Mouse (Mus musculus) MEL (cell line): ENCODE measurements around the gene Fbxw8. TPM values are rescaled to one million over a fixed set of nuclear protein-coding genes. Genes with fewer than 3 reads are reported as not detected.

Source experiments
- DNase-seq: peaks from one replicate; pipeline ENCODE4 v3.0.0; 2011; ENCODE audit warnings: low read depth, low spot score
- H3K27ac ChIP-seq: 2 replicates; pipeline ENCODE4 v1.5.1; 2012; ENCODE audit warnings: low read depth, mild to moderate bottlenecking, control low read depth, low read length, moderate library complexity; ENCODE audit not compliant: control insufficient read depth
- H3K27me3 ChIP-seq, 2 experiments: fragments of 150-350 bp in 1 of 2; sonication (generic) in 1 of 2; 2 replicates each; pipeline ENCODE4 v1.6.1; 2012; ENCODE audit warnings: low read length in 2 of 2, mild to moderate bottlenecking in 2 of 2, improper control_type of control experiment in 1 of 2, moderate library complexity in 1 of 2; ENCODE audit not compliant: insufficient read depth in 2 of 2, control insufficient read depth in 1 of 2
- H3K36me3 ChIP-seq, 2 experiments: 2 replicates each; pipeline ENCODE4 v1.6.1; 2012 to 2014; ENCODE audit warnings: low read length in 2 of 2, improper control_type of control experiment in 1 of 2, inconsistent platforms in 1 of 2, mild to moderate bottlenecking in 1 of 2; ENCODE audit not compliant: insufficient read depth in 2 of 2, control insufficient read depth in 1 of 2
- H3K4me1 ChIP-seq, 2 experiments: fragments of 150-350 bp in 1 of 2; sonication (generic) in 1 of 2; 2 replicates each; pipeline ENCODE4 v1.6.1; 2012; ENCODE audit warnings: low read length in 2 of 2, improper control_type of control experiment in 1 of 2, mild to moderate bottlenecking in 1 of 2; ENCODE audit not compliant: insufficient read depth in 2 of 2, control insufficient read depth in 1 of 2
- H3K4me3 ChIP-seq, 2 experiments: fragments of 150-350 bp in 1 of 2; sonication (generic) in 1 of 2; 2 replicates each; pipeline ENCODE4 v1.5.1; 2012; ENCODE audit warnings: low read depth in 2 of 2, low read length in 2 of 2, mild to moderate bottlenecking in 2 of 2, moderate library complexity in 2 of 2, control low read depth in 1 of 2, improper control_type of control experiment in 1 of 2; ENCODE audit not compliant: control insufficient read depth in 1 of 2, insufficient read depth in 1 of 2
- H3K79me2 ChIP-seq: 2 replicates; pipeline ENCODE4 v1.6.1; 2012; ENCODE audit warnings: mild to moderate bottlenecking, low read length, moderate library complexity; ENCODE audit not compliant: control insufficient read depth, poor library complexity, insufficient read depth
- H3K9ac ChIP-seq: 2 replicates; pipeline ENCODE4 v1.6.1; 2012; ENCODE audit warnings: low read depth, mild to moderate bottlenecking, control low read depth, low read length, moderate library complexity; ENCODE audit not compliant: control insufficient read depth, poor library complexity, severe bottlenecking
- H3K9me3 ChIP-seq: fragments of 150-350 bp; sonication (generic); replicated peaks from 2 replicates; pipeline ENCODE4 v1.6.1; 2012; ENCODE audit warnings: mild to moderate bottlenecking, low read length, improper control_type of control experiment, moderate library complexity; ENCODE audit not compliant: insufficient read depth
- BHLHE40 ChIP-seq: IDR thresholded peaks from 2 replicates; pipeline ENCODE4 v1.6.1; 2012; ENCODE audit warnings: low read depth, mild to moderate bottlenecking, inconsistent platforms, low read length, improper control_type of control experiment, borderline replicate concordance
- CHD2 ChIP-seq: IDR thresholded peaks from 2 replicates; pipeline ENCODE4 v1.6.1; 2011; ENCODE audit warnings: low read length, improper control_type of control experiment
- CTCF ChIP-seq, 3 experiments: IDR thresholded peaks in 2 of 3; conservative IDR thresholded peaks in 1 of 3; 2 replicates each; pipeline ENCODE4 v1.5.1; 2011 to 2012; ENCODE audit warnings: low read length in 3 of 3, low read depth in 2 of 3, mild to moderate bottlenecking in 2 of 3, improper control_type of control experiment in 1 of 3, inconsistent platforms in 1 of 3, mixed read lengths in 1 of 3, moderate library complexity in 1 of 3; ENCODE audit not compliant: control insufficient read depth in 1 of 3, insufficient read depth in 1 of 3, poor library complexity in 1 of 3, severe bottlenecking in 1 of 3
- E2F4 ChIP-seq: IDR thresholded peaks from 2 replicates; pipeline ENCODE4 v1.6.1; 2011; ENCODE audit warnings: low read depth, low read length, improper control_type of control experiment, borderline replicate concordance
- EP300 ChIP-seq, 2 experiments: IDR thresholded peaks; 2 replicates each; pipeline ENCODE4 v1.6.1; 2011; ENCODE audit warnings: improper control_type of control experiment in 2 of 2, low read length in 2 of 2, low read depth in 1 of 2, mild to moderate bottlenecking in 1 of 2
- ETS1 ChIP-seq: IDR thresholded peaks from 2 replicates; pipeline ENCODE4 v1.6.1; 2012; ENCODE audit warnings: low read depth, mild to moderate bottlenecking, inconsistent platforms, low read length, improper control_type of control experiment, moderate library complexity
- GABPA ChIP-seq: IDR thresholded peaks from 2 replicates; pipeline ENCODE4 v1.6.1; 2012; ENCODE audit warnings: low read depth, mild to moderate bottlenecking, inconsistent platforms, low read length, improper control_type of control experiment, moderate library complexity
- HCFC1 ChIP-seq: IDR thresholded peaks from 2 replicates; pipeline ENCODE4 v1.6.1; 2012; ENCODE audit warnings: low read depth, mild to moderate bottlenecking, inconsistent platforms, low read length, improper control_type of control experiment, moderate library complexity
- JUND ChIP-seq: IDR thresholded peaks from 2 replicates; pipeline ENCODE4 v1.6.1; 2011; ENCODE audit warnings: low read depth, mild to moderate bottlenecking, improper control_type of control experiment, low read length
- KAT2A ChIP-seq: conservative IDR thresholded peaks from 2 replicates; pipeline ENCODE4 v1.6.1; 2012; ENCODE audit warnings: low read depth, low read length, improper control_type of control experiment, inconsistent platforms
- MAFK ChIP-seq: IDR thresholded peaks from 2 replicates; pipeline ENCODE4 v1.6.1; 2011; ENCODE audit warnings: low read depth, mild to moderate bottlenecking, low read length, improper control_type of control experiment, borderline replicate concordance
- MAX ChIP-seq: IDR thresholded peaks from 2 replicates; pipeline ENCODE4 v1.6.1; 2011; ENCODE audit warnings: low read length, improper control_type of control experiment
- MAZ ChIP-seq: IDR thresholded peaks from 2 replicates; pipeline ENCODE4 v1.6.1; 2012; ENCODE audit warnings: low read depth, mild to moderate bottlenecking, inconsistent platforms, low read length, improper control_type of control experiment
- MXI1 ChIP-seq: IDR thresholded peaks from 2 replicates; pipeline ENCODE4 v1.6.1; 2011; ENCODE audit warnings: mild to moderate bottlenecking, low read depth, low read length, improper control_type of control experiment
- MYC ChIP-seq: IDR thresholded peaks from 2 replicates; pipeline ENCODE4 v1.6.1; 2011; ENCODE audit warnings: low read depth, mild to moderate bottlenecking, low read length, improper control_type of control experiment, moderate library complexity
- NELFE ChIP-seq: IDR thresholded peaks from 2 replicates; pipeline ENCODE4 v1.6.1; 2011; ENCODE audit warnings: low read depth, low read length, improper control_type of control experiment
- POLR2A ChIP-seq, 2 experiments: IDR thresholded peaks; 2 replicates each; pipeline ENCODE4 v1.6.1; 2011 to 2012; ENCODE audit warnings: low read length in 2 of 2, mild to moderate bottlenecking in 2 of 2, control low read depth in 1 of 2, improper control_type of control experiment in 1 of 2, low read depth in 1 of 2, moderate library complexity in 1 of 2; ENCODE audit not compliant: control insufficient read depth in 1 of 2, insufficient read depth in 1 of 2, poor library complexity in 1 of 2
- POLR2AphosphoS5 ChIP-seq: IDR thresholded peaks from 2 replicates; pipeline ENCODE4 v1.6.1; 2012; ENCODE audit warnings: low read depth, borderline replicate concordance, mild to moderate bottlenecking, inconsistent platforms, low read length, moderate library complexity, mixed read lengths
- RAD21 ChIP-seq: IDR thresholded peaks from 2 replicates; pipeline ENCODE4 v1.6.1; 2011; ENCODE audit warnings: mild to moderate bottlenecking, low read depth, low read length, improper control_type of control experiment
- RCOR1 ChIP-seq: IDR thresholded peaks from 2 replicates; pipeline ENCODE4 v1.6.1; 2012; ENCODE audit warnings: low read depth, mild to moderate bottlenecking, inconsistent platforms, low read length, improper control_type of control experiment
- SMC3 ChIP-seq: IDR thresholded peaks from 2 replicates; pipeline ENCODE4 v1.6.1; 2011; ENCODE audit warnings: low read depth, low read length, improper control_type of control experiment
- TBP ChIP-seq: IDR thresholded peaks from 2 replicates; pipeline ENCODE4 v1.8.0; 2011; ENCODE audit warnings: low read depth, low read length, improper control_type of control experiment
- UBTF ChIP-seq: IDR thresholded peaks from 2 replicates; pipeline ENCODE4 v1.6.1; 2012; ENCODE audit warnings: low read depth, mild to moderate bottlenecking, inconsistent platforms, low read length, improper control_type of control experiment, moderate library complexity, borderline replicate concordance; ENCODE audit not compliant: insufficient read depth
- USF1 ChIP-seq: IDR thresholded peaks from 2 replicates; pipeline ENCODE4 v1.6.1; 2014; ENCODE audit warnings: low read depth, mild to moderate bottlenecking, inconsistent platforms, low read length, improper control_type of control experiment, moderate library complexity
- ZMIZ1 ChIP-seq: IDR thresholded peaks from 2 replicates; pipeline ENCODE4 v1.6.1; 2012; ENCODE audit warnings: low read depth, mild to moderate bottlenecking, inconsistent platforms, low read length, improper control_type of control experiment, moderate library complexity
- ZNF384 ChIP-seq: IDR thresholded peaks from 2 replicates; pipeline ENCODE4 v1.6.1; 2012; ENCODE audit warnings: low read depth, mild to moderate bottlenecking, inconsistent platforms, low read length, improper control_type of control experiment
- polyA plus RNA-seq, 2 experiments: library from polyadenylated mRNA; stranded (reverse) in 1 of 2; unstranded in 1 of 2; fragments of >175 nt in 1 of 2; fragments of >200 nt in 1 of 2; gene quantifications; 2 replicates each; pipeline versions ENCODE4 v1.2.1 to v1.2.4; 2012; ENCODE audit warnings: low replicate concordance in 2 of 2, low read depth in 1 of 2; ENCODE audit not compliant: insufficient read length in 2 of 2, insufficient read depth in 1 of 2, missing spikeins in 1 of 2
- total RNA-seq: library from RNA; depleted of rRNA; stranded (reverse); fragments of 300-350 nt; gene quantifications from 2 replicates; pipeline ENCODE4 v1.2.3, GENCODE M21; 2012

Gene Fbxw8
- total and polyA plus RNA-seq, 3 experiments: 49.9 to 57.4 (median 52.5) TPM

GRCm38 (mm10) chr5:118171665-118172064 is 16.4 kb upstream of the Fbxw8 start:
- Histone ChIP-seq H3K79me2 (no peaks in the 10 kb centered on the region), H3K4me1 (no peaks in the 10 kb centered on the region), H3K4me3 (no peak overlapping the region), H3K9ac (no peak overlapping the region), H3K27me3 (no peaks in the 10 kb centered on the region), H3K36me3 (no peaks in the 10 kb centered on the region), H3K27ac (no peak overlapping the region), H3K9me3 (no peaks in the 10 kb centered on the region)
- TF ChIP-seq RAD21 (no peak), USF1 (no peak), RCOR1 (no peak), MAFK (no peak), POLR2A (IDR thresholded peaks at IDR 0.05; ENCODE audit: control insufficient read depth in 1 of 2, insufficient read depth in 1 of 2, low read depth in 1 of 2, low read length in 2 of 2, poor library complexity in 1 of 2) (no peak), MAZ (no peak), CHD2 (no peak), MAX (no peak), SMC3 (no peak), UBTF (no peak), ETS1 (no peak), POLR2AphosphoS5 (no peak), MYC (no peak), TBP (no peak), ZNF384 (no peak), NELFE (no peak), BHLHE40 (no peak), GABPA (no peak)
- DNase-seq: no peak

- TF ChIP-seq MAFK (no peak), RAD21 (no peak), MYC (no peak), CTCF (IDR thresholded peaks at IDR 0.05 in 2 of 3, conservative IDR thresholded peaks at IDR 0.05 in 1 of 3; ENCODE audit: control insufficient read depth in 1 of 3, insufficient read depth in 1 of 3, low read depth in 2 of 3, low read length in 3 of 3, poor library complexity in 1 of 3, severe bottlenecking in 1 of 3) (no peak), JUND (no peak), EP300 (IDR thresholded peaks at IDR 0.05; ENCODE audit: low read depth in 1 of 2, low read length in 2 of 2) (no peak), ZMIZ1 (no peak), CHD2 (no peak), UBTF (no peak), POLR2A (IDR thresholded peaks at IDR 0.05; ENCODE audit: control insufficient read depth in 1 of 2, insufficient read depth in 1 of 2, low read depth in 1 of 2, low read length in 2 of 2, poor library complexity in 1 of 2) (no peak), MXI1 (no peak), E2F4 (no peak), NELFE (no peak), USF1 (no peak), HCFC1 (no peak), KAT2A (no peak), BHLHE40 (no peak)
- TF ChIP-seq, all 39 proteins: peak for 0
- no peak overlapping the region for H3K4me3 ChIP-seq
- H3K4me1 ChIP-seq: no peaks in the 10 kb centered on the region
- no peaks in the 10 kb centered on the region for H3K9me3 ChIP-seq
- no peak overlapping the region for H3K27ac ChIP-seq
- no peak for DNase-seq
- no peaks in the 10 kb centered on the region for H3K27me3 ChIP-seq
- H3K36me3 ChIP-seq: no peaks in the 10 kb centered on the region
- no peak overlapping the region for H3K9ac ChIP-seq
- no peaks in the 10 kb centered on the region for H3K79me2 ChIP-seq
Measured at GRCm38 (mm10) chr5:118170888-118171529, 15.7 kb upstream of the Fbxw8 start.
